Mouse (Mus musculus): ENCODE results near the gene Vkorc1l1. TPM values are rescaled to one million over a fixed set of nuclear protein-coding genes. Genes with fewer than 3 reads are reported as not detected.

Vkorc1l1 gene
- polyA plus RNA-seq, 1 experiment from 2014 or later = 41.3 TPM

GRCm38 (mm10) chr5:129974866-129975311, 33.1 kb downstream of the Vkorc1l1 start:
- Histone ChIP-seq H3K36me3 (replicated peaks; ENCODE audit: control insufficient read depth, insufficient read depth, low read depth, low read length) (no peaks in the 10 kb centered on the region), H3K9ac (replicated peaks; ENCODE audit: low read length) (no peak overlapping the region), H3K4me1 (ENCODE audit: control insufficient read depth, insufficient read depth, low read length) (no peaks in the 10 kb centered on the region), H3K9me3 (replicated peaks; ENCODE audit: control insufficient read depth, low read length) (no peaks in the 10 kb centered on the region), H3K4me2 (ENCODE audit: low read depth, low read length) (no peak overlapping the region), H3K27ac (replicated peaks; ENCODE audit: low read depth, low read length) (no peak overlapping the region), H3K4me3 (ENCODE audit: low read depth, low read length) (no peak overlapping the region), H3K27me3 (ENCODE audit: control insufficient read depth, insufficient read depth, low read length) (no peaks in the 10 kb centered on the region)
- WGBS = 86% methylated on average over 4 of the region's 4 CpGs
- DNase-seq (ENCODE audit: low spot score) (no peak), ATAC-seq (replicated peaks; ENCODE audit: insufficient number of reproducible peaks, low FRiP score, low TSS enrichment, low read depth) (no peak)

- no peak overlapping the region for H3K4me3 ChIP-seq (ENCODE audit: low read depth, low read length)
- ATAC-seq (replicated peaks; ENCODE audit: insufficient number of reproducible peaks, low FRiP score, low TSS enrichment, low read depth) (no peak), DNase-seq (ENCODE audit: low spot score) (no peak)
- H3K4me2 ChIP-seq (ENCODE audit: low read depth, low read length) = no peak overlapping the region
- H3K9me3 ChIP-seq (replicated peaks; ENCODE audit: control insufficient read depth, low read length) = no peaks in the 10 kb centered on the region
- no peaks in the 10 kb centered on the region for H3K36me3 ChIP-seq (replicated peaks; ENCODE audit: control insufficient read depth, insufficient read depth, low read depth, low read length)
- no peaks in the 10 kb centered on the region for H3K4me1 ChIP-seq (ENCODE audit: control insufficient read depth, insufficient read depth, low read length)
- no peaks in the 10 kb centered on the region for H3K27me3 ChIP-seq (ENCODE audit: control insufficient read depth, insufficient read depth, low read length)
- H3K27ac ChIP-seq (replicated peaks; ENCODE audit: low read depth, low read length) = no peak overlapping the region
- WGBS = 91% methylated on average over 4 of the region's 4 CpGs
- no peak overlapping the region for H3K9ac ChIP-seq (replicated peaks; ENCODE audit: low read length)
Measured at GRCm38 (mm10) chr5:129977768-129978167, 36.0 kb downstream of the Vkorc1l1 start.

- WGBS = 89% methylated on average over 5 of the region's 5 CpGs
- DNase-seq (ENCODE audit: low spot score) (no peak), ATAC-seq (replicated peaks; ENCODE audit: insufficient number of reproducible peaks, low FRiP score, low TSS enrichment, low read depth) (no peak)
- Histone ChIP-seq H3K27ac (replicated peaks; ENCODE audit: low read depth, low read length) (no peak overlapping the region), H3K9me3 (replicated peaks; ENCODE audit: control insufficient read depth, low read length) (no peaks in the 10 kb centered on the region), H3K4me3 (ENCODE audit: low read depth, low read length) (no peak overlapping the region), H3K9ac (replicated peaks; ENCODE audit: low read length) (no peak overlapping the region), H3K4me2 (ENCODE audit: low read depth, low read length) (no peak overlapping the region), H3K4me1 (ENCODE audit: control insufficient read depth, insufficient read depth, low read length) (no peaks in the 10 kb centered on the region), H3K27me3 (ENCODE audit: control insufficient read depth, insufficient read depth, low read length) (no peaks in the 10 kb centered on the region), H3K36me3 (replicated peaks; ENCODE audit: control insufficient read depth, insufficient read depth, low read depth, low read length) (no peaks in the 10 kb centered on the region)
Measured at GRCm38 (mm10) chr5:129978608-129979007, 36.8 kb downstream of the Vkorc1l1 start.

- no peak for ATAC-seq (replicated peaks; ENCODE audit: insufficient number of reproducible peaks, low FRiP score, low TSS enrichment, low read depth)
- no peaks in the 10 kb centered on the region for H3K27me3 ChIP-seq (ENCODE audit: control insufficient read depth, insufficient read depth, low read length)
Measured at GRCm38 (mm10) chr5:129980216-129980615, 38.4 kb downstream of the Vkorc1l1 start.

GRCm38 (mm10) chr5:129989376-129989775, 47.6 kb downstream of the Vkorc1l1 start:
- DNase-seq (ENCODE audit: low spot score) = no peak
- Histone ChIP-seq H3K4me2 (ENCODE audit: low read depth, low read length) (no peak overlapping the region), H3K9ac (replicated peaks; ENCODE audit: low read length) (no peak overlapping the region), H3K4me1 (ENCODE audit: control insufficient read depth, insufficient read depth, low read length) (no peaks in the 10 kb centered on the region), H3K4me3 (ENCODE audit: low read depth, low read length) (no peak overlapping the region), H3K27me3 (ENCODE audit: control insufficient read depth, insufficient read depth, low read length) (no peaks in the 10 kb centered on the region), H3K27ac (replicated peaks; ENCODE audit: low read depth, low read length) (no peak overlapping the region), H3K9me3 (replicated peaks; ENCODE audit: control insufficient read depth, low read length) (no peaks in the 10 kb centered on the region), H3K36me3 (replicated peaks; ENCODE audit: control insufficient read depth, insufficient read depth, low read depth, low read length) (no peaks in the 10 kb centered on the region)
- ATAC-seq (replicated peaks; ENCODE audit: insufficient number of reproducible peaks, low FRiP score, low TSS enrichment, low read depth) = no peak
- WGBS = 87% methylated on average over 13 of the region's 13 CpGs

More at GRCm38 (mm10) chr5:129980216-129980615, 38.4 kb downstream of the Vkorc1l1 start:
- Histone ChIP-seq H3K36me3 (replicated peaks; ENCODE audit: control insufficient read depth, insufficient read depth, low read depth, low read length) (no peaks in the 10 kb centered on the region), H3K9ac (replicated peaks; ENCODE audit: low read length) (no peak overlapping the region), H3K4me3 (ENCODE audit: low read depth, low read length) (no peak overlapping the region), H3K9me3 (replicated peaks; ENCODE audit: control insufficient read depth, low read length) (no peaks in the 10 kb centered on the region), H3K4me1 (ENCODE audit: control insufficient read depth, insufficient read depth, low read length) (no peaks in the 10 kb centered on the region), H3K27ac (replicated peaks; ENCODE audit: low read depth, low read length) (no peak overlapping the region), H3K4me2 (ENCODE audit: low read depth, low read length) (no peak overlapping the region)
- 75% methylated on average over 3 of the region's 3 CpGs for WGBS
- no peak for DNase-seq (ENCODE audit: low spot score)

- Histone ChIP-seq H3K27ac (replicated peaks; ENCODE audit: low read depth, low read length) (no peak overlapping the region), H3K36me3 (replicated peaks; ENCODE audit: control insufficient read depth, insufficient read depth, low read depth, low read length) (no peaks in the 10 kb centered on the region), H3K4me3 (ENCODE audit: low read depth, low read length) (no peak overlapping the region), H3K4me2 (ENCODE audit: low read depth, low read length) (no peak overlapping the region), H3K4me1 (ENCODE audit: control insufficient read depth, insufficient read depth, low read length) (no peaks in the 10 kb centered on the region), H3K27me3 (ENCODE audit: control insufficient read depth, insufficient read depth, low read length) (no peaks in the 10 kb centered on the region), H3K9me3 (replicated peaks; ENCODE audit: control insufficient read depth, low read length) (no peaks in the 10 kb centered on the region), H3K9ac (replicated peaks; ENCODE audit: low read length) (no peak overlapping the region)
- no peak for DNase-seq (ENCODE audit: low spot score)
- ATAC-seq (replicated peaks; ENCODE audit: insufficient number of reproducible peaks, low FRiP score, low TSS enrichment, low read depth) = no peak
- WGBS = 94% methylated on average over 5 of the region's 5 CpGs
Measured at GRCm38 (mm10) chr5:129991898-129992297, 50.1 kb downstream of the Vkorc1l1 start.

GRCm38 (mm10) chr5:129993374-129993773, 51.6 kb downstream of the Vkorc1l1 start:
- Histone ChIP-seq H3K36me3 (replicated peaks; ENCODE audit: control insufficient read depth, insufficient read depth, low read depth, low read length) (no peaks in the 10 kb centered on the region), H3K27ac (replicated peaks; ENCODE audit: low read depth, low read length) (no peak overlapping the region), H3K4me3 (ENCODE audit: low read depth, low read length) (no peak overlapping the region), H3K4me2 (ENCODE audit: low read depth, low read length) (no peak overlapping the region), H3K4me1 (ENCODE audit: control insufficient read depth, insufficient read depth, low read length) (no peaks in the 10 kb centered on the region), H3K27me3 (ENCODE audit: control insufficient read depth, insufficient read depth, low read length) (no peaks in the 10 kb centered on the region), H3K9ac (replicated peaks; ENCODE audit: low read length) (no peak overlapping the region), H3K9me3 (replicated peaks; ENCODE audit: control insufficient read depth, low read length) (no peaks in the 10 kb centered on the region)
- ATAC-seq (replicated peaks; ENCODE audit: insufficient number of reproducible peaks, low FRiP score, low TSS enrichment, low read depth) = no peak
- 93% methylated on average over 14 of the region's 14 CpGs for WGBS
- no peak for DNase-seq (ENCODE audit: low spot score)

GRCm38 (mm10) chr5:129994989-129995388, 53.2 kb downstream of the Vkorc1l1 start:
- no peak for ATAC-seq (replicated peaks; ENCODE audit: insufficient number of reproducible peaks, low FRiP score, low TSS enrichment, low read depth)
- DNase-seq (ENCODE audit: low spot score) = no peak
- no peak overlapping the region for H3K9ac ChIP-seq (replicated peaks; ENCODE audit: low read length)
- no peak overlapping the region for H3K4me2 ChIP-seq (ENCODE audit: low read depth, low read length)
- WGBS = 94% methylated on average over 7 of the region's 7 CpGs
- H3K4me3 ChIP-seq (ENCODE audit: low read depth, low read length) = no peak overlapping the region
- H3K27me3 ChIP-seq (ENCODE audit: control insufficient read depth, insufficient read depth, low read length) = no peaks in the 10 kb centered on the region
- H3K27ac ChIP-seq (replicated peaks; ENCODE audit: low read depth, low read length) = no peak overlapping the region
- no peaks in the 10 kb centered on the region for H3K9me3 ChIP-seq (replicated peaks; ENCODE audit: control insufficient read depth, low read length)
- H3K4me1 ChIP-seq (ENCODE audit: control insufficient read depth, insufficient read depth, low read length) = no peaks in the 10 kb centered on the region
- H3K36me3 ChIP-seq (replicated peaks; ENCODE audit: control insufficient read depth, insufficient read depth, low read depth, low read length) = no peaks in the 10 kb centered on the region
